Mouse (Mus musculus): ENCODE results near the gene App.

GRCm38 (mm10) chr16:85118916-85119315 is 54.6 kb downstream of the App start:
- TF ChIP-seq POLR2A (IDR thresholded peaks at IDR 0.05; ENCODE audit: insufficient read depth, low read depth, low read length) (no peak), EP300 (IDR thresholded peaks at IDR 0.05; ENCODE audit: insufficient read depth, low read depth, low read length) (no peak)

All from heart, adult 2 months (tissue).